21 mouse cellular contexts compared by ENCODE assay signal in genomic region chr10:73147543-73147942, GRCm38 (mm10). TPM values are rescaled to one million over a fixed set of nuclear protein-coding genes. Genes with fewer than 3 reads are reported as not detected.
DNase-seq lines count a peak whose midpoint lies in the region; ATAC-seq and TF ChIP-seq lines count a peak whose summit lies in the region.
"Had no signal": no experiment of that assay in that cellular context is flagged by ENCODE, and none has a peak within 500 bp of the region (broad histone marks: within the 10 kb centered on the region; RNA-seq: fewer than 3 reads in every experiment).

No protein-coding gene starts in this region.

- no peak for TF ChIP-seq CTCF in heart, adult 2 months (IDR thresholded peaks at IDR 0.05)
- TF ChIP-seq CTCF in midbrain, postnatal 0 days (IDR thresholded peaks at IDR 0.05): no peak
- TF ChIP-seq CTCF in brain, embryonic 14.5 days (IDR thresholded peaks at IDR 0.05; ENCODE audit: borderline replicate concordance, extremely low read depth, insufficient read depth, insufficient read length): no peak

- no peak for DNase-seq in heart, adult 2 months
- no peak for DNase-seq in heart, adult 18-20 months
- DNase-seq in midbrain, embryonic 11.5 days (ENCODE audit: low spot score, missing footprints): no peak
- DNase-seq in midbrain, postnatal 0 days (ENCODE audit: low spot score): no peak
- peak; percentile 40 for DNase-seq in brain, embryonic 14.5 days (ENCODE audit: low read depth)
- DNase-seq in right cerebral cortex, postnatal 4 days: no peak
- DNase-seq: adrenal gland, adult 2 months; adrenal gland, postnatal 10 days; adrenal gland, postnatal 25 days; cerebellum, adult 11-12 months; cerebellum, adult 2 months; cerebellum, adult 9-10 months; cerebellum, postnatal 10 days; cerebellum, postnatal 25 days; forebrain, postnatal 0 days had no signal

- TF ChIP-seq POLR2A in heart, adult 2 months (IDR thresholded peaks at IDR 0.05; ENCODE audit: insufficient read depth, low read depth, low read length): no peak
- no peak for TF ChIP-seq POLR2A in brain, embryonic 14.5 days (IDR thresholded peaks at IDR 0.05; ENCODE audit: borderline replicate concordance, extremely low read depth, insufficient read depth, insufficient read length, poor library complexity, severe bottlenecking)

- TF ChIP-seq EP300 in heart, adult 2 months (IDR thresholded peaks at IDR 0.05; ENCODE audit: insufficient read depth, low read depth, low read length): no peak

- H3K9ac ChIP-seq in heart, adult 2 months (ENCODE audit: low read depth, low read length): no peak overlapping the region
- H3K9ac ChIP-seq in midbrain, embryonic 11.5 days (ENCODE audit: low read length): no peak overlapping the region
- no peak overlapping the region for H3K9ac ChIP-seq in midbrain, postnatal 0 days (replicated peaks; ENCODE audit: low read length, poor library complexity, severe bottlenecking)
- H3K9ac ChIP-seq in midbrain, embryonic 13.5 days (replicated peaks): no peak overlapping the region
- H3K9ac ChIP-seq in midbrain, embryonic 15.5 days: no peak overlapping the region
- H3K9ac ChIP-seq: embryonic facial prominence, embryonic 12.5 days; forebrain, embryonic 15.5 days; forebrain, postnatal 0 days had no signal

- H3K4me1 ChIP-seq in heart, adult 2 months (ENCODE audit: control insufficient read depth, insufficient read depth, low read length): no peaks in the 10 kb centered on the region
- H3K4me1 ChIP-seq in midbrain, embryonic 11.5 days (ENCODE audit: control insufficient read depth, insufficient read depth, low read length): no peaks in the 10 kb centered on the region
- H3K4me1 ChIP-seq in midbrain, postnatal 0 days (ENCODE audit: insufficient read depth, low read length): no peaks in the 10 kb centered on the region
- H3K4me1 ChIP-seq in midbrain, embryonic 13.5 days (replicated peaks): peaks cover 3% of the 10 kb centered on the region
- H3K4me1 ChIP-seq in midbrain, embryonic 15.5 days: no peaks in the 10 kb centered on the region
- H3K4me1 ChIP-seq: embryonic facial prominence, embryonic 10.5 days; embryonic facial prominence, embryonic 12.5 days; forebrain, embryonic 15.5 days had no signal

- ATAC-seq in midbrain, embryonic 11.5 days (ENCODE audit: low FRiP score): 0 out of 2 replicates have a peak, but pooled peaks have one; percentile 42
- no peak for ATAC-seq in midbrain, postnatal 0 days (ENCODE audit: low FRiP score)
- ATAC-seq in midbrain, embryonic 13.5 days: peak; percentile 77
- no peak for ATAC-seq in midbrain, embryonic 15.5 days (replicated peaks)
- ATAC-seq: forebrain, embryonic 15.5 days; forebrain, postnatal 0 days had no signal

- intact Hi-C loops in heart, adult 2 months (cut with DNase I): loop anchor here (10.0 kb wide), 1 partner anchor 167 kb away; no protein-coding TSS in a partner anchor

- H3K27me3 ChIP-seq in heart, adult 2 months (ENCODE audit: control insufficient read depth, insufficient read depth, low read length): no peaks in the 10 kb centered on the region
- H3K27me3 ChIP-seq in midbrain, embryonic 11.5 days (ENCODE audit: control insufficient read depth, insufficient read depth, low read length): no peaks in the 10 kb centered on the region
- H3K27me3 ChIP-seq in midbrain, postnatal 0 days (ENCODE audit: insufficient read depth, low read length): no peaks in the 10 kb centered on the region
- H3K27me3 ChIP-seq in midbrain, embryonic 13.5 days: no peaks in the 10 kb centered on the region
- H3K27me3 ChIP-seq in midbrain, embryonic 15.5 days (replicated peaks): no peaks in the 10 kb centered on the region
- H3K27me3 ChIP-seq: embryonic facial prominence, embryonic 12.5 days; forebrain, embryonic 15.5 days had no signal

- H3K9me3 ChIP-seq in midbrain, embryonic 11.5 days (ENCODE audit: control insufficient read depth, low read length): no peaks in the 10 kb centered on the region
- H3K9me3 ChIP-seq in midbrain, postnatal 0 days (ENCODE audit: low read length): no peaks in the 10 kb centered on the region
- H3K9me3 ChIP-seq in midbrain, embryonic 13.5 days: no peaks in the 10 kb centered on the region
- H3K9me3 ChIP-seq in midbrain, embryonic 15.5 days: no peaks in the 10 kb centered on the region
- H3K9me3 ChIP-seq: embryonic facial prominence, embryonic 10.5 days; embryonic facial prominence, embryonic 12.5 days; forebrain, embryonic 15.5 days had no signal

- H3K36me3 ChIP-seq in heart, adult 2 months (ENCODE audit: control insufficient read depth, insufficient read depth, low read length): no peaks in the 10 kb centered on the region
- no peaks in the 10 kb centered on the region for H3K36me3 ChIP-seq in midbrain, embryonic 11.5 days (ENCODE audit: control insufficient read depth, insufficient read depth, low read length)
- H3K36me3 ChIP-seq in midbrain, postnatal 0 days (ENCODE audit: insufficient read depth, low read length): no peaks in the 10 kb centered on the region
- no peaks in the 10 kb centered on the region for H3K36me3 ChIP-seq in midbrain, embryonic 13.5 days
- no peaks in the 10 kb centered on the region for H3K36me3 ChIP-seq in midbrain, embryonic 15.5 days (replicated peaks)
- H3K36me3 ChIP-seq: embryonic facial prominence, embryonic 10.5 days; embryonic facial prominence, embryonic 12.5 days; forebrain, embryonic 15.5 days had no signal

- H3K27ac ChIP-seq in heart, adult 2 months: peak overlapping the region; percentile 2; the same call in 1 of the 2 replicates
- no peak overlapping the region for H3K27ac ChIP-seq in midbrain, embryonic 11.5 days (ENCODE audit: low read depth, low read length)
- H3K27ac ChIP-seq in midbrain, postnatal 0 days (ENCODE audit: low read depth, low read length): no peak overlapping the region
- H3K27ac ChIP-seq in midbrain, embryonic 13.5 days: no peak overlapping the region
- no peak overlapping the region for H3K27ac ChIP-seq in midbrain, embryonic 15.5 days
- H3K27ac ChIP-seq: embryonic facial prominence, embryonic 10.5 days; embryonic facial prominence, embryonic 12.5 days; forebrain, embryonic 15.5 days had no signal

- H3K4me3 ChIP-seq in heart, adult 2 months: no peak overlapping the region
- H3K4me3 ChIP-seq in midbrain, embryonic 11.5 days (ENCODE audit: low read depth, low read length): no peak overlapping the region
- H3K4me3 ChIP-seq in midbrain, postnatal 0 days (ENCODE audit: low read depth, low read length): no peak overlapping the region
- H3K4me3 ChIP-seq in midbrain, embryonic 13.5 days (replicated peaks): no peak overlapping the region
- no peak overlapping the region for H3K4me3 ChIP-seq in midbrain, embryonic 15.5 days
- H3K4me3 ChIP-seq: embryonic facial prominence, embryonic 10.5 days; embryonic facial prominence, embryonic 12.5 days; forebrain, embryonic 15.5 days had no signal

- no peak overlapping the region for H3K4me2 ChIP-seq in midbrain, embryonic 11.5 days
- H3K4me2 ChIP-seq in midbrain, postnatal 0 days (ENCODE audit: low read depth, low read length, poor library complexity, severe bottlenecking): no peak overlapping the region
- no peak overlapping the region for H3K4me2 ChIP-seq in midbrain, embryonic 13.5 days (replicated peaks)
- no peak overlapping the region for H3K4me2 ChIP-seq in midbrain, embryonic 15.5 days
- H3K4me2 ChIP-seq: embryonic facial prominence, embryonic 12.5 days; forebrain, embryonic 15.5 days had no signal

- no peaks in the 10 kb centered on the region for H3K79me2 ChIP-seq in heart, adult 2 months (replicated peaks; ENCODE audit: control insufficient read depth, insufficient read depth, low read length)

RNA-seq across cellular contexts. Expression of gene Pcdh15, which starts 48.4 kb away (rescaled TPM):
- under 1 TPM; 0.61 to 0.89 TPM for total RNA-seq in heart, adult 2 months (2021)
- 0.44 and 0.68 TPM in 2 replicates for polyA plus RNA-seq in heart, adult 2 months (2012; rRNA removed)
- total RNA-seq in heart, adult 18-20 months (2021): 1 to 10 TPM in 1 of 2 experiments, under 1 TPM in 1; 0.79 to 1.7 TPM
- polyA plus RNA-seq in midbrain, embryonic 11.5 days (2014; fragmentation: Nextera tagmentation; extraction: Ambion mirVana): 0.53 and 1.1 TPM in 2 replicates
- total RNA-seq in midbrain, postnatal 0 days (2014; rRNA removed): 37.2 and 38.2 TPM in 2 replicates
- polyA plus RNA-seq in midbrain, postnatal 0 days (2015; fragmentation: Nextera tagmentation; extraction: Ambion mirVana): 8.2 and 9.8 TPM in 2 replicates
- 5.8 and 5.9 TPM in 2 replicates for polyA plus RNA-seq in midbrain, embryonic 13.5 days (2015; fragmentation: Nextera tagmentation; extraction: Ambion mirVana)
- polyA plus RNA-seq in midbrain, embryonic 15.5 days (2015; fragmentation: Nextera tagmentation; extraction: Ambion mirVana): 11.8 and 13.3 TPM in 2 replicates
- polyA plus RNA-seq in brain, embryonic 14.5 days (2012; rRNA removed): 5.5 and 10.1 TPM in 2 replicates
- total RNA-seq: MEL had no signal

Comparison
In these comparisons a context has a peak if more than half of its experiments do, and no peak if none do; other contexts are left out.
1. ATAC-seq: peak in midbrain, embryonic 11.5 days (single experiment) and midbrain, embryonic 13.5 days (single experiment); none in midbrain, postnatal 0 days (single experiment) and midbrain, embryonic 15.5 days (single experiment).